Mouse (Mus musculus): ENCODE results near the gene Camta1. TPM values are rescaled to one million over a fixed set of nuclear protein-coding genes. Genes with fewer than 3 reads are reported as not detected.
"Not testable (repeated sequence)": the region's sequence is repeated elsewhere in the genome, so short reads cannot be mapped to it uniquely, and the experiment has no call there.

Gene Camta1
- polyA plus RNA-seq, 1 experiment = 7.7 TPM

GRCm38 (mm10) chr4:151041506-151041905 is 820.2 kb downstream of the Camta1 start:
- TF ChIP-seq POLR2A (IDR thresholded peaks at IDR 0.05; ENCODE audit: low read depth, low read length) (no peak), CTCF (conservative IDR thresholded peaks at IDR 0.05; ENCODE audit: insufficient read depth, insufficient read length, low read depth, low read length) (no peak)
- Histone ChIP-seq H3K27me3 (replicated peaks; ENCODE audit: control insufficient read depth, insufficient read depth, low read length) (no peaks in the 10 kb centered on the region), H3K27ac (ENCODE audit: insufficient read depth, low read depth, low read length) (no peak overlapping the region), H3K4me1 (ENCODE audit: control insufficient read depth, insufficient read depth, low read length) (peaks cover 8% of the 10 kb centered on the region; the same call in 1 of the 2 replicates), H3K36me3 (ENCODE audit: control insufficient read depth, insufficient read depth, low read length) (peaks cover 5% of the 10 kb centered on the region; the same call in 1 of the 2 replicates), H3K4me3 (ENCODE audit: insufficient read depth, low read depth, low read length) (no peak overlapping the region)
- 90% methylated on average over 5 of the region's 5 CpGs for WGBS
- no peak for DNase-seq

GRCm38 (mm10) chr4:151037800-151038199 is 823.9 kb downstream of the Camta1 start:
- 95% methylated on average over 11 of the region's 11 CpGs for WGBS

GRCm38 (mm10) chr4:151036521-151036920 is 825.2 kb downstream of the Camta1 start:
- DNase-seq = no peak
- Histone ChIP-seq H3K27me3 (replicated peaks; ENCODE audit: control insufficient read depth, insufficient read depth, low read length) (no peaks in the 10 kb centered on the region), H3K4me1 (ENCODE audit: control insufficient read depth, insufficient read depth, low read length) (no peaks in the 10 kb centered on the region), H3K4me3 (ENCODE audit: insufficient read depth, low read depth, low read length) (no peak overlapping the region), H3K36me3 (ENCODE audit: control insufficient read depth, insufficient read depth, low read length) (peaks cover 5% of the 10 kb centered on the region; the same call in 1 of the 2 replicates), H3K27ac (ENCODE audit: insufficient read depth, low read depth, low read length) (no peak overlapping the region)
- WGBS = 95% methylated on average over 7 of the region's 7 CpGs
- TF ChIP-seq POLR2A (IDR thresholded peaks at IDR 0.05; ENCODE audit: low read depth, low read length) (no peak), CTCF (conservative IDR thresholded peaks at IDR 0.05; ENCODE audit: insufficient read depth, insufficient read length, low read depth, low read length) (no peak)

More at GRCm38 (mm10) chr4:151037800-151038199, 823.9 kb downstream of the Camta1 start:
- no peaks in the 10 kb centered on the region for H3K4me1 ChIP-seq (ENCODE audit: control insufficient read depth, insufficient read depth, low read length)
- H3K27me3 ChIP-seq (replicated peaks; ENCODE audit: control insufficient read depth, insufficient read depth, low read length) = no peaks in the 10 kb centered on the region
- H3K36me3 ChIP-seq (ENCODE audit: control insufficient read depth, insufficient read depth, low read length) = peaks cover 5% of the 10 kb centered on the region; the same call in 1 of the 2 replicates
- TF ChIP-seq POLR2A (IDR thresholded peaks at IDR 0.05; ENCODE audit: low read depth, low read length) (no peak), CTCF (conservative IDR thresholded peaks at IDR 0.05; ENCODE audit: insufficient read depth, insufficient read length, low read depth, low read length) (no peak)
- no peak for DNase-seq
- H3K27ac ChIP-seq (ENCODE audit: insufficient read depth, low read depth, low read length) = no peak overlapping the region
- no peak overlapping the region for H3K4me3 ChIP-seq (ENCODE audit: insufficient read depth, low read depth, low read length)

GRCm38 (mm10) chr4:151027001-151027400 is 834.7 kb downstream of the Camta1 start:
- 51% methylated on average over 6 of the region's 6 CpGs for WGBS
- H3K36me3 ChIP-seq (ENCODE audit: control insufficient read depth, insufficient read depth, low read length) = peaks cover 8% of the 10 kb centered on the region
- DNase-seq = peak; percentile 32

GRCm38 (mm10) chr4:151024152-151024551 is 837.5 kb downstream of the Camta1 start:
- no peak overlapping the region for H3K27ac ChIP-seq (ENCODE audit: insufficient read depth, low read depth, low read length)
- no peak for DNase-seq
- no peaks in the 10 kb centered on the region for H3K27me3 ChIP-seq (replicated peaks; ENCODE audit: control insufficient read depth, insufficient read depth, low read length)
- H3K4me3 ChIP-seq (ENCODE audit: insufficient read depth, low read depth, low read length) = no peak overlapping the region
- WGBS = 85% methylated on average over 9 of the region's 9 CpGs
- TF ChIP-seq CTCF (conservative IDR thresholded peaks at IDR 0.05; ENCODE audit: insufficient read depth, insufficient read length, low read depth, low read length) (no peak), POLR2A (IDR thresholded peaks at IDR 0.05; ENCODE audit: low read depth, low read length) (no peak)
- peaks cover 10% of the 10 kb centered on the region for H3K36me3 ChIP-seq (ENCODE audit: control insufficient read depth, insufficient read depth, low read length)
- no peaks in the 10 kb centered on the region for H3K4me1 ChIP-seq (ENCODE audit: control insufficient read depth, insufficient read depth, low read length)

More at GRCm38 (mm10) chr4:151027001-151027400, 834.7 kb downstream of the Camta1 start:
- no peaks in the 10 kb centered on the region for H3K27me3 ChIP-seq (replicated peaks; ENCODE audit: control insufficient read depth, insufficient read depth, low read length)
- TF ChIP-seq CTCF (conservative IDR thresholded peaks at IDR 0.05; ENCODE audit: insufficient read depth, insufficient read length, low read depth, low read length) (peak; percentile 63), POLR2A (IDR thresholded peaks at IDR 0.05; ENCODE audit: low read depth, low read length) (no peak)
- no peak overlapping the region for H3K4me3 ChIP-seq (ENCODE audit: insufficient read depth, low read depth, low read length)
- H3K4me1 ChIP-seq (ENCODE audit: control insufficient read depth, insufficient read depth, low read length) = no peaks in the 10 kb centered on the region
- no peak overlapping the region for H3K27ac ChIP-seq (ENCODE audit: insufficient read depth, low read depth, low read length)

- not testable (repeated sequence) for H3K4me1 ChIP-seq (ENCODE audit: control insufficient read depth, insufficient read depth, low read length); H3K27ac ChIP-seq (ENCODE audit: insufficient read depth, low read depth, low read length); DNase-seq; H3K27me3 ChIP-seq (replicated peaks; ENCODE audit: control insufficient read depth, insufficient read depth, low read length); H3K4me3 ChIP-seq (ENCODE audit: insufficient read depth, low read depth, low read length)
- 91% methylated on average over 1 of the region's 1 CpGs for whole genome bisulfite sequencing
- H3K36me3 ChIP-seq (ENCODE audit: control insufficient read depth, insufficient read depth, low read length) = peaks cover 12% of the 10 kb centered on the region
Measured at GRCm38 (mm10) chr4:151017356-151017755, 844.3 kb downstream of the Camta1 start.

- Histone ChIP-seq H3K36me3 (ENCODE audit: control insufficient read depth, insufficient read depth, low read length) (peaks cover 16% of the 10 kb centered on the region), H3K4me3 (ENCODE audit: insufficient read depth, low read depth, low read length) (no peak overlapping the region), H3K27me3 (replicated peaks; ENCODE audit: control insufficient read depth, insufficient read depth, low read length) (no peaks in the 10 kb centered on the region), H3K4me1 (ENCODE audit: control insufficient read depth, insufficient read depth, low read length) (no peaks in the 10 kb centered on the region), H3K27ac (ENCODE audit: insufficient read depth, low read depth, low read length) (no peak overlapping the region)
- TF ChIP-seq CTCF (conservative IDR thresholded peaks at IDR 0.05; ENCODE audit: insufficient read depth, insufficient read length, low read depth, low read length) (no peak), POLR2A (IDR thresholded peaks at IDR 0.05; ENCODE audit: low read depth, low read length) (no peak)
- 87% methylated on average over 10 of the region's 10 CpGs for WGBS
- no peak for DNase-seq
Measured at GRCm38 (mm10) chr4:151015946-151016345, 845.7 kb downstream of the Camta1 start.
